Mouse (Mus musculus) layer of hippocampus, postnatal 36 days (tissue): ENCODE results near the gene Trim60. TPM values are rescaled to one million over a fixed set of nuclear protein-coding genes. Genes with fewer than 3 reads are reported as not detected.
"Not testable (repeated sequence)": the region's sequence is repeated elsewhere in the genome, so short reads cannot be mapped to it uniquely, and the experiment has no call there.

Source experiments
- DNase-seq, 2 experiments: peaks; one replicate each; pipeline ENCODE4 v3.0.0; 2022
- total RNA-seq, 2 experiments: library from RNA; stranded (reverse); gene quantifications; 2 replicates each; pipeline ENCODE4 v1.2.3; 2021

Trim60 gene
- total RNA-seq: not detected

DNA sequence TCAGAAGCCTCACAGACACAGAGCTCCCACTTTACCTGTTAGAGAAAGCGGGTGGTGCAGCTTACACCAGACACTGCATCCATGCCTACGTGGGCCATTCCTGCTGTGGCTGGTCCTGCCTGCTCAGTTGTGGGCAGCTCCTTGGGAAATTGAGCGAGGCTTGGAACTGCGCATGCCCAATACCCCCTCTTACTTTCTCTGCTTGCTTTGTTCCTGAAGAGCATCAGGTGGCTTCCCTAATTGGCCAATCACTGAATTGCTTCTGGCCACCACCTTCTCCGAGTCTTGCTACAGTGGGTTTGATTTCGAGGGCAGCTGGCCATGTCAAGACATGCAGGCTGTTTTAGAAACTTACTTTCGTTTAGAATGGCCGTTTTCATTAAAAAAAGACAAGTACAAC, at the start of gene Trim60, which contains the start of gene Trim61:
Gene Trim60 (minus strand): TSS at position 162 of the 400 bp plus-strand sequence.
Gene Trim61 (minus strand): TSS at position 101 of the 400 bp plus-strand sequence.
- no peak for DNase-seq

DNA sequence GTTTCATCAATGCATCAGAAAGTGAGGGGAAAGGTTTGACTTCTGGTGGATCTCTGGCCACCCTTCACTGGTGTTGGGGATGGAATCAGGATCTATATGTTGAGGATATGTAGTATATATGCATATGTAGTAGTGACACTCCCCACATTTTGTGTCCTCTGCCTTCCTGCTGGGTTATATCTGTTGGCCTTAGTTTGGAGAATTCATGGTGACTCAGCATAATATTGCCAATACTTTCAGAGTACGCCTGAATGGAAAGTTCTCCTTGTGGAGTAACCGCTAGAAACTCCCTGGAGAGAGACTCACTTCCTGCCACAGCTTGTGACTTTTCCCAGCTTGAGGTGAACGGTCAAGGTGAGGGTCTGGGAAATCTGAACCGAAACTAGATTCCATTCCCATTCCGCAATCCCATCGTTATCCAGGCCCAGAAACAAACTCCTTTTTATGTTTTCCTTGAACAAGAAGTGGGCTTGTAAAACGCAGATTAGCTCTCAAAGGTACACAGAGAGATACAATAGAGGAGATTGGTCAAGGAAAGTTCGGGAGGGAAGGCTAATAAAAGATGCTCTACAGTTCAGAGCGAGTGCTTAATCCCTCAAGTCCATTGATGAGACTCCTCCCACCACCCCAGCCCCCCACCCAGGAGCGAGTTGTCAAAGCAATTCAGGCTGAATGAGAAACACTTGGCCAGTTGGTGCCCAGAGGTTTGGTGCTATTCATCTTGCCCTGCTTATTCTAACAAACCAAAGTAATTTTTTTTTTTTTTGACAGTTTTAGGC, 49.5 kb upstream of the Trim60 start:
- no peak for DNase-seq

DNA sequence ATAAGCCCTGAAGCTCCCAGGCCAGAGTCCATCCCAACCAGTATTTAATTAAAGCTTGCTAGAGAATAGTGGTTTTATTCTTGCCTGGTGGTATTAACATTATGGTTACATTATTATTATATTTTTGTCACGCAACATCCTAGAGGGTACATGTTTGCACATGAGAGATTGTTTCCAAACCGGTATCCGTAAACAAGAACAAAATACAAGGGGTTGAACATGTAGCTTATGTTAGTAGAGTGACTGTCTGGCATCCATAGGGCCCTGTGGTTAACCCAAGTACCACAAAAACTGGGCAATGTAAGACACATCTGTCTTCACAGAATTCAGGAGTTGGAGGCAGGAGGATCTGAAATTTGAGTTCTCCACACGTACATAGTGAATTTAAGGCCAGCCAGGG, 48.6 kb upstream of the Trim60 start:
- no peak for DNase-seq

DNA sequence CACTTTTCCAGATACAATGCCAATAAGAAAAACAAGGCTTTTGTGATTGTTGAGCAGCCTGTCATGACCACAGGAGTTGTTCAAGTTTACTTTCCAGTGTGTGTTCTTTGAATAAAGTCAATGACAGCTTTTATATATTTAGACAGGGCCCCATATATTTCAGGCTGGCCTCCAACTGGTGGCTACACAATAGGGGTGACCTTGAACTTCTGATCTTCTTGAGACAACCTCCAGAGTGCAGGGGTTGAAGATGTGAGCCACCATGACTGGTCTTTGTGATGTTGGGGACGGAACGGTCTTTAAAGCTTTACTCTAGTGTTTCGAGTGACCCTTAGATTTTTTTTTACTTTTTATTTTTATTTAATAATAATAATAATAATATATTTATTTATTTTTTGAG, 47.2 kb upstream of the Trim60 start:
- DNase-seq: no peak

DNA sequence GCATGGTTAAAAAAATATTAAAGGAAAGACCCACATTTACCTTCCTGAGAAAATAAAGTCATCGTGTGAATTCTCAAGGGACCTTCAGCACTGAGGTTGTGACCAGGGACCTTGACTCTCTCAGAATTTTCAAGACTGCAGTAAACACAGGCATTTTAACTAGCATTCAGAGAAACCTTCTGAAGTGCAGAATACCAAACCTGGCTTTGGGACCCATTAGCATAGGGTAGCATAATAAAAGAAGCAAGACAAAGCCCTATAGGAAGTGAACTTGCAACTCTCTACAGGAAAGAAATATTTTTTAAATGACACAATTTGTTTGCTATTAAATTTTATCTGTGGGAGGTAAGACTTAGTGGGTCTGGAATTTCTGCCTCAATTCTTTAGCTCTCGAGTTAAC, 45.7 kb upstream of the Trim60 start:
- DNase-seq: no peak

DNA sequence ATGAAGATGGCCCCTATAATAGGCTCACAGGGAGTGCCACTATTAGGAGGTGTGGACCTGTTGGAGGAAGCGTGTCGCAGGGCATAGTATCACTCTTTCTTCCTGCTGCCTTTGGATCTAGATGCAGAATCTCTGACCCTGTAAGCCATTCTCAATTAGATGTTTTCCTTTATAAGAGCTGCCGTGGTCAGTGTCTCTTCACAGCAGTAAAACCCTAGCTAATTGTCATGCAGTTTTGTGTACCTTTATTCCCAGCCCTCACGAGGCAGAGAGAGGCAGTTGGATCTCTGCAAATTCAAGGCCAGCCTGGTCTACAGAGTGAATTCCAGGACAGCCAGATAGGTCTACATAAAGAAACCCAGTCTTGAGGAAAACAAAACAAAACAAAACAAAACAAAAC, 43.8 kb upstream of the Trim60 start:
- DNase-seq: no peak

DNA sequence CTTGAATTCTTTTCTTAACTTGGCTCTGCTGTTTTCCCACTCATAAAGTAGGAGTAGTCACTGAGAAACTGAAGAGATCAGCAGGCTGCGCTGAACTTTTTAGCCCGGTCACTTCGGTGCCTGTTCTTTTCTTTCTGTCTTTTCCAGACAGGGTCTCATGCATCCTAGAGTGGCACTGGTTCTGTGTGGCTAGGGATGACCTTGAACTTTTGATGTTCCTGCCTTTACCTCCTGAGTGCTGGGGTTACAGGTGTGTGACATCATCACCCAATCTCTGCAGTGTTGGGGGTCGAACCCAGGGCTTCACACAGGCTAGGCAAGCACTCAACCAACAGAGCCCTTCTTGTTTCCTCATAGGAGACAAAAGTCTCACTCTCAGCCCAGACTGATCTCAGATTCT, 38.3 kb upstream of the Trim60 start:
- no peak for DNase-seq

DNA sequence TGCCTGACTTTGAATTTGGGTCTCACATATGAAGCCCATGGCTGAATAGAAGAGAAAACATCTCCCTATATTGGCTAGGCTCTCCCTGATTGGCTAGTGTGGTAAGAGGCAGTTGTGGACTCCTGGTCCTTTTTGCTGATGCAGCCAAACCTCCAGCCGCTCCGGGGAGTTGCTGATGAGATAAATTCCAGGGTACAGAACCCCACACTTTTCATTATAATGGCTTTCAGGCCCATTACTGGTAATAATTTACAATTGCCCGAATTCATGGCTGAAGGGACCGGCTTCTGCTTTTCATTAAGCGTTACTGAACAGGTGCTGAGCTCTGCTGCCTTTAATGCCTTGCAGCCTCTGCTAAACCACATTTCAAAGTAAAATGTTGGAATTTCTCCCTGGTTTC, 35.6 kb upstream of the Trim60 start:
- DNase-seq: no peak

DNA sequence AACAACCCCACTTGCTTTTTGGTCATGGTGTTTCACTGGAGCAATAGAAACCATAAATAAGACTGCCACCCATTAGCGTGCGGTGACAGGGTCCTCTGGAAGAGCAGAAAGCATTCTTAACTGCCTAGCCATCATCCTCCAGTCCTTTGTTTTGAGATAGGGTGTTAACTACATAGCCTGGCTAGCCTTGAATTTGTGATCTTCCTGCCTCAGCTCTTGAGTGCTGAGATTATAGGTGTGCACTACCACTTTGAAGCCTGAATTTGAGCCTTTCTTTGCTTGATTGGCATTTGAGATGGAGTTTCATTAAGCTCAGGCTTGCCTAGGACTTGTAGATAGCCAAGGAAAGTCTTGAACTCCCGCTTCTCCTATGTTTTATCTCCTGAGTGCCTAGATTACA, 35.2 kb upstream of the Trim60 start:
- DNase-seq: no peak

DNA sequence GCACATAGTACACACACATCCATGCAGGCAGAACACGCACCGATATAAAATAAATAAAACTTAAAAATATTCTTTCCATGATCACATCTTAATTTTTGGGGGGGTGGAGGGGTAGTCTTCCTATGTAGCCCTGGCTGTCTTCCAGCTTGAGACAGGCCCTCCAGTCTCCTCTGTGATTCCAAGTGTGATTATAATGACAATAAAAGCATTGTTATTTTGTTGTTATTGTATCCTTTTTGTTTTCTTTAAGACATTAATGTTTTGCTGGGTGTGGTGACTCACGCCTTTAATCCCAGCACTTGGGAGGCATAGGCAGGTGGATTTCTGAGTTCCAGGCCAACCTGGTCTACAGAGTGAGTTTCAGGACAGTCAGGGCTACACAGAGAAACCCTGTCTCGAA, 29.4 kb upstream of the Trim60 start:
- no peak for DNase-seq

DNA sequence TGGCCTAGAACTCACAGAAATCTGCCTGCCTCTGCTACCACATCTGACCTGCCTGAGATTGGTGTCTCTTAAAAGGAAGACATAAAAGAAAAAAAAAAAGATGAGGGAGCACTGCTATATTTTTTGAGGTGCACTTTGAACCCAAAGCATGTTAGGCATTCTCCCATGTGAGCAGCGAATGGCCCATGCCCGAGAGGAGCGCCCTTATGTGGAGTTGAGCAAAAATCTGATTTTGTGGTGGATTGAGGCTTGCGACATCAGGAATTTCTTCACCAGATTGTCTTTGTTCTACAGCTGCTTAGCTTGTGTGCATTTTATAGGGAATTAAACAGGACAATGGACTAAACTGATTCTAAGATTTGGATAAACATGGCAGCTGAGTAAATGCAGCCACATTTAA, 28.8 kb upstream of the Trim60 start:
- no peak for DNase-seq

DNA sequence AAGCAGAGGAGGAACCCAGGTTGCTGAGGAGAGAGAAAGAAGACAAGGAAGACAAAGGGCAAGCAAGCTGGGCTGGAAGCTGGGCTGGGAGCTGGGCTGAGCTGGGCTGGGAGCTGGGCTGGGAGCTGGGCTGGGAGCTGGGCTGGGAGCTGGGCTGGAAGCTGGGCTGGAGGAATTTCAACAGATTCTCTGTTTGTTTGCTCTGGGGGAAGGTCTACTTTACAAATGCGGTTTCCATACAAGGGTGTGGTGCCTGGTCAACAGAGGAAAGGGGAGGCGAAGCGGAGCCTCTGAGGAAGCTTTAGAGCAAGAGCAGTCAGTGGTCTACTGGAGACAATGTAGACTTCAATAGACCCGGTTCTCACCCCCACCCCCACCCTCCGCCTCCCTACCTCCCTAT, 28.2 kb upstream of the Trim60 start:
- no peak for DNase-seq

DNA sequence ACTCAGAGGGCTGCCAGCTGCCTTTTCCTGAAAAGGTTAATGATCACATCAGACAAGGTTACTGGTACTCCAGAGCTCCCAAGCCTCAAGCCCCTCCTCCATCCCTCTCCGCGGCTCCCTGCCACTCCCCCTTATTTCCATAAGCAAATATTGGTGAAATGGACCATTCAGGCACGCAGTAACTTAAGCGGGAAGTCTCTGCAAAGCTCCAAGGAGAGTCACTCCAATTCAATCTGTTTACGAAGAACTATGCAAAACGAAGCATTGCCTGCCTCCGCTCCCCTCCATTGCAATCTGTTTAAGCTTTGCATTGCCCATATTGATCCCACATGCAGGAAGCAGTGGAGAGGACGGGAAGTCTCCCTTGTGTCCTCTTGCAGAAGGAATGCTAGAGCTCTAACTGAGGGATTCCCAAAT, 18.7 kb upstream of the Trim60 start, which contains the start of gene Apela:
Gene Apela (minus strand): TSS at position 220 of the 417 bp plus-strand sequence.
- DNase-seq: peak in 1 of 2 experiments; percentile 16

DNA sequence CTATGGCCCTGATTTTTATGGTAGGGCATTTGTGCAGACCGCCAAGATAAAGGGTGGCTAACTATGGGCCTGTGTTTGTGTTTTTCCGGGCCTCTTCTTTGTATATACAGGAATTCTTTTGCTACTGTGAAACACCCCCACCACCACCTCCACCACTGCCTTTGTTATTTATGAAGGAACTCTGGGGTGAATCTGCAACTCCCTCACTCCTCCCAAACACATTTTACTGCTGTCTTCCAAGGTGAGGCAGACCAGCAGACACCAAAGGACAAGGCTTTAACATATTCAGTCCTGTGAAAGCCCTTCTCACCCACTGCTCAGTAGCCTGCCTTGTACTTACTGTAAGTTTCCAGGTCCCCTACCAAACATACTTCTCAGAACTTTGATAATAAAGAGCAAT, 15.8 kb upstream of the Trim60 start:
- no peak for DNase-seq

DNA sequence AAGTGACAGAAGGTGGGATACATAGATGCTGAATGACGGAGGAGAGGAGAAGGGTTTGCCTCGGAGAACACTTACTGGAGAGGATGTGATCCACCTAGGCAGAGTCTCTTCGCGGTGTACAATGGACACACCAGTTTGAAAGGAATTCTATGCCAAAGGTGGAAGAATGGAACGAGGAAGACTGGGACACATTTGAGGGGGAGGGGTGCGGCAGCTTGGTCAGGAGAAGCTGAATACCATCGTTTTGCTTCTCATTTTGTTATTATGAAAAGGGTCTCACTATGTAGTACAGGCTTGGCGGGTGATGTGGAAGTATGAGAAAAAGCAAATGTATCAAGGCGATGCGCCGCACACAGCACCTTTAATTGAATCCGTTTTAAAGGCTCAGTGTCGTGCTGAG, 14.7 kb upstream of the Trim60 start:
- no peak for DNase-seq

DNA sequence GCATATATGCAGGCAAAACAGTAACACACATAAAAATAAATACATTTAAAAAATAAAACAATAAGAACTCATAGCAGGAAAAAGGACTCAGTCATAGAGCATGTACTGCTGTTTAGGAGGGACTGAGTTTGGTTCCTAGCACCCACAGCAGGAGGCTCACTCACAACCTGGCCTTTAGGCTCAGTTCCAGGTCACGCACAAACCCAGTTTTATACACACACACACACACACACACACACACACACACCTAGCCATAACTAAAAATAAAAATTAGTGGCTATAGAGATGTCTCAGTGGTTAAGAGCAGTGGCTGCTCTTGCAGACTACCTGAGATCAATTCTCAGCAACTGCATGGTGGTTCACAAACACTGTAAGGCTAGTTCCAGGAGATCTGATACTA, 13.7 kb upstream of the Trim60 start:
- no peak for DNase-seq

DNA sequence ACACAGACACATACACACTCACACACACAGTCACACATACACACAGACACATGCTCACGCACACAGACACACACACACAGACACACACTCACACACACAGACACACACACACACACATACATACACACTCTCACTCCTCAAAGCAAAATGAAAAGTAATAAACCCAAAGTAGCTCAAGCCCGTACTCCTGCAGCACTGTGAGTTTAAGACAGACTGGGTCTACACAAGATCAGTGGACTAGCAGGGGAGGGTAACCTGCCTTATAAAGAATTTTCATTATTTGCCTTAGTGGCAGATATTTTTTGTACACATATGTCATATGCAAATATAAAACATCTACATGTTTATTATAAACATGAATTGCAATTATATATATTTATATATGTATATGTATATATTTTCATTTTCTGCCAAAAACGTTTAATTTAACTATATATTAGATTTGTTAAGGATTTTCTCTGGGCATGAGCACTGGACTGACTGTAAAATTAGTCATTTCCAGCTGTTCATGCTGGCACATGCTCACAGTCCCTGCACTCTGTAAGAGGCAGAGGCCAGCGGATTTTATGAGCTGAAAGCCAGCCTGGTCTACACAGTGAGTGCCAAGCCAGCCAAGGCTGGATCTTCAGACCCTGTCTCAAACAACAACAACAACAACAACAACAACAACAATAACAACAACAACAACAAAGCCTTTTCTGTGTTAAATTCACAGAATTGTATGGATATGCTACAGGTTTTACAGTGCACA, 12.5 kb upstream of the Trim60 start:
- no peak for DNase-seq

DNA sequence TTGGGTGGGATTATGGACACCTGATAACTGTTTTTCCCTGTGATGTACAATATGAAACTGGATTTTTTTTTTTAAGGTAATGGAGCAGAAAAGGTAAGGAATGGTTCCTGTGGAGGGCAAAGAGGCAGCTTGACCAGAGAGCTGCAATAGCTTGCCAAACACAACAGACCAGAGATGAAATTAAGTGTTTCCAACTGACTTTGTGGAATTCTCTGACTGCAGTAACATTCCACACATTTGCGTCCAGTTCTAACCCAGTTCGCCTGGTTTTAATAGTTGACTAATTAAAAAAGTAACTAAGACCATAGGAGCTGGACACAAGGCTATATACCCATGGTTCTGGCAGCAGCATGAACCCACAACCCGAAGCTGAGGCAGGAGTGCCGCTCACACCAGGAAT, 11.4 kb upstream of the Trim60 start:
- no peak for DNase-seq

DNA sequence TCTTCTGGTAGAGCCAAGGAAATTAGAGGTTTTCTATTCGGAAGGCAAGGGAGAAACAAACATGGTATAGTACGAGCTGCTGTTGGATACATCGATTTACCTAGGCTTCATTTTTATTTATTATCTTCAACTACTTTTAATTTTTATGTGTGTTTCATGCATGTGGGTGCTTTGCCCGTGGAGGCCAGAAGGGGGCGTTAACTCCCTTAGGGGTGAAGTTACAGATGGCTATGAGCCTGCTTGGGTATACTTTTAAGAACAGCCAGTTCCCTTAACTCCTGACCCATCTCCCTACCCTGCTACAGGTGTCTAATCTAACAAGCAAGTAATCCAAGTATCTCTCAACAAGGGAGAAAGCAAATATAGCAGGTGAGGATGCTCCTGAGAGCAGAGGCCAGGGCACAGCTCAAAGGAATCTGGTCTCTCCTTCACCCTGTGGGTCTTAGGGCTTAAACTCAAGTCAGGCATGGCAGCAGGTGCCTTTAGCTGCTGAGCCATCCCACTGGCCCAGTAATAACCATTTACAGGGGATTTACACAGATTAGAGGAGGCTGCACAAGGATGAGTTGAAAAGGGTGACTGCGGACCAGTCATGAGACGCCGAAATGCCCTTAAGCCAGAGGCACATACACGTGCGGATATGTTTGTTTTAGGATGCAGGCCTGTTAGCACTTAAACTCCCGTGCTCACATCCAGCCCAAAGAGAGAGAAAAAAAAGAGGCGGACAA, 10.7 kb upstream of the Trim60 start:
- no peak for DNase-seq

DNA sequence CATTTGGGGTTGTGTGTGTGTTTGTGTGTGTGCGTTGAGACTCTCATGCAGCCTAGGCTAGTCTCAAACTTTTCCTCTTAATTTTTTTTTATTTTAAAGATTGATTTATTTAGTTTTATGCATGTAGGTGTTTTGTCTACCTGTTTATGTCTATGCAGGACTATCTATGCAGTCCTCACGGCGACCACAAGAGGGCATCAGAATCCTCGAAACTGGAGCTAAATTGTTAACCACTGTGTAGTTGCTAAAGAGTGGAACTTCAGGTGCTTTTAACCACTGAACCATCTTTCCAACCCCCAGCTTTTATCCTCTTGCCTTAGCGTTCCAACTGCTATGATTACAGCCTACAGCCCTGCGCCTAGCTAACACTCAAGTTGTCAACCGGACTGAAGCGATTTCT, 4.1 kb upstream of the Trim60 start:
- DNase-seq: peak; percentile 37 to 60

DNA sequence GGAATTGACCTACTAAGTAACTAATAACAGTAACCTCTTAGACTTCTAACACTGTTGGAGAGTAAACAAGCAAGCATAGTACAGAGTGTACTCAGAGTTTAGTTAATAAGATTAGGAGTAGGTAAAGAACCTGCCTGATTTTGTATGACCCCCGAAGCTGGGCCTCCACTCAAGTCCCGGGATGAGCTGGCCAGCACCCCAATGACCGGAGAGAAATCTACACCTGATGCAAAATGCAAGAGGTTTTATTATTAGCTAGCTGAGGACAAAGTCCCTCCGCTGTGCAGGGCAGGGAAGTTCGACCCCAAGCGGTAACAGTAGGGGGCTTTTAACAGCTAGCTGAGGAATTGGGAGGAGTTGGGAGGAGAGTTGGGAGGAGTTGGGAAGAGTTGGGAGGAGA, 10.8 kb downstream of the Trim60 start:
- not testable (repeated sequence) for DNase-seq

DNA sequence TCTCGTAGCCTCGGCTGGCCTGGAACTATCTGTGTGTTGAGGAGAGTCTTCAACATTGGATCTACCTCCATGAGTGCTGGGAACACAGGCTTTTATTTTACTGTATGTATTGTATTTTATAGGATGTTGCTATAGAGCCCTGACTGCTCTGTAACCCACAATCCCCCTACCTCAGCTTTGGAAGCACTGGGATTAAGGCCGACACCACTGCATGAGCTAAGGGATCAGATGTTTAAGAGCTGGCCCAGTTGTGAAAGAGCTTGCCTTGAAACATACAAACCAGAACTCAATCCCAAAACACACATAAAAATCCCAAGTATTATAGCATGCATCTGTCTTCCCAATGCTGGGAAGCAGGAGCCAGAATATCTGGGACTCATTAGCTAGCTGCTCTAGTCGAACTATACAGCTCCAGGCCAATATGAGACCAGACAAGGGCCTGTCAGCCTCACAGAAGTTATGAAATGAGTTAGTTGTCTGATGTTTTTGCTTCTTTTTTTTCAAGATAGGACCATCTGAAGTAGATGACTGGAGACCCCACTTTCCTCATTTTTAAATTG, 19.5 kb downstream of the Trim60 start:
- DNase-seq: no peak

DNA sequence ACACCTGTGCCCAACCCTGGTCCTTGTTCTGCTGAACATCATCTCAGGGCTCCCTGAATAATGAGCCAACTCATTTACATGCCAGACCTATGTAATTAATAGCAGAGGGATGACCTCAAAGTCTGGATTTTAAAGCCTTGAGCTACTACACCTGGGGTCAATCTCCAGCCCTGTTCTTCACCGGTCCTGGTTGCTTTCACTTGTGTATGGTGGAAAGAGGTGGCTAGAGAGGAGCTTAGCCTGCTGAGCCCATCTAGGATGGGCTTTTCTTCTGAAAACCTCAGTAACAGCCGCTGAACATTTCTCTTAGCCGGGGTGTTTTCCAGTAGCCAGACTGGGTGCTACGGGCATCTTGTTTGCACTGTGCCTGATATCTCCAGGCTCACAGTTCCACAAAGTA, 30.7 kb downstream of the Trim60 start, which contains the start of gene Trim75:
Gene Trim75 (minus strand): TSS at position 101 of the 400 bp plus-strand sequence.
- DNase-seq: no peak
